8 mouse cellular contexts compared by ENCODE assay signal in the genomic region with DNA sequence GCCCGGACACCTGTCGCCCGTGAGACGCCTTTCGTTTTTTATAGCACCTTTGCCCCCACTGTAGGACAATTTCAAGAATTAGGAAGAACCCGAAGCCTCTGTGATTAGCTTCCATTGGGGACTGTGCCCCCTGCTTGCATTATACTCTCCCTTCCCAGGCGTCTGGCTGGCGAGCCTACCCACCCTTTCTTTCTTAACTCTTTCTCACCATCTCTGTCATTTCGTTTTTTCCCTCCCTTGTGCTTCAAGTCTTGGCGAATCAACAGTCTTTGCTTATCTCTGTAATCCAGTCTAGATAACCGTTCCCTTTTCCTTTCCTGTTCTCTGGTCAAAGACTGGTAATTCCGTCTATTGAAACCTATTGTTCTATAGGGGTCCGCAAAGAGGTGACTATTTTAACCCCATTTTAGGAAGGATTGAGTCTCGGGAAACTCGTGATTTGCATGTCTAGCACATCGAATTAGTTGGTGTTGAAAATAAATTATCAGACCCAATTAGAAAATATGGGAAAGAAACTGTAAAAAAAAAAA. TPM values are rescaled to one million over a fixed set of nuclear protein-coding genes. Genes with fewer than 3 reads are reported as not detected.
A peak's percentile ranks its signal among the peaks of the same experiment; 100 is the strongest.
DNase-seq lines count a peak whose midpoint lies in the region; ATAC-seq and TF ChIP-seq lines count a peak whose summit lies in the region.

No protein-coding gene starts in this region.

- peak; percentile 38; the same call in 1 of the 2 replicates for ATAC-seq in hindbrain, postnatal 0 days
- ATAC-seq in monocyte, adult 5-6 weeks (replicated peaks; ENCODE audit: insufficient number of reproducible peaks, low FRiP score, low TSS enrichment, poor library complexity, severe bottlenecking) = 0 out of 2 replicates have a peak, but pooled peaks have one; percentile 19

- H3K4me1 ChIP-seq in hindbrain, postnatal 0 days (ENCODE audit: insufficient read depth, low read length) = peaks cover 16% of the 10 kb centered on the region; the same call in 1 of the 2 replicates

- peak overlapping the region; percentile 90 for H3K27ac ChIP-seq in left cerebral cortex, adult 2 months
- H3K27ac ChIP-seq in hindbrain, postnatal 0 days = peak overlapping the region; percentile 94

- peak overlapping the region; percentile 91 for H3K4me3 ChIP-seq in left cerebral cortex, adult 2 months
- H3K4me3 ChIP-seq in hindbrain, postnatal 0 days (ENCODE audit: low read length) = peak overlapping the region; percentile 98

- no peaks in the 10 kb centered on the region for H3K27me3 ChIP-seq in hindbrain, postnatal 0 days (ENCODE audit: insufficient read depth, low read length)

- peak overlapping the region; percentile 94 for H3K9ac ChIP-seq in hindbrain, postnatal 0 days (replicated peaks; ENCODE audit: low read length)

- no peaks in the 10 kb centered on the region for H3K9me3 ChIP-seq in hindbrain, postnatal 0 days (ENCODE audit: low read length)

- 1% methylated on average over 16 of the region's 16 CpGs for WGBS in hindbrain, postnatal 0 days

- no peak for TF ChIP-seq CTCF in left cerebral cortex, adult 2 months (IDR thresholded peaks at IDR 0.05)
- no peak for TF ChIP-seq CTCF in hindbrain, postnatal 0 days (IDR thresholded peaks at IDR 0.05; ENCODE audit: low read depth)

- H3K4me2 ChIP-seq in hindbrain, postnatal 0 days (ENCODE audit: low read depth, low read length) = peak overlapping the region; percentile 94

- intact Hi-C loops in left cerebral cortex, adult 2 months (cut with DNase I) = loop anchor here (1.0 to 5.0 kb wide), 2 partner anchors 53 to 1126 kb away; a partner anchor contains a TSS
- intact Hi-C loops in left cerebral cortex, postnatal 10 days (cut with DNase I) = no loop called here
- intact Hi-C loops in gastrocnemius, postnatal 14 days (cut with DNase I; ENCODE audit: low total_unique reads) = no loop called here

- peaks cover 4% of the 10 kb centered on the region; the same call in 1 of the 2 replicates for H3K36me3 ChIP-seq in hindbrain, postnatal 0 days (ENCODE audit: insufficient read depth, low read length)

- DNase-seq in left cerebral cortex, adult 2 months (ENCODE audit: extremely low spot score in 1 of 2, low spot score in 2 of 2) = no peak
- DNase-seq in left cerebral cortex, adult 18-20 months (ENCODE audit: low spot score in 2 of 2) = no peak
- DNase-seq in c-Kit-positive CD71-positive TER-119-positive erythroid progenitor cells, embryonic 14.5 days (ENCODE audit: low spot score) = peak; percentile 33
- peak; percentile 19 for DNase-seq in hindbrain, postnatal 0 days (ENCODE audit: low spot score)
- DNase-seq in thymus, postnatal 4 days = no peak
- DNase-seq in left cerebral cortex, postnatal 10 days (ENCODE audit: extremely low spot score in 1 of 2, low spot score in 2 of 2) = no peak
- DNase-seq in gastrocnemius, postnatal 14 days = no peak

RNA-seq across cellular contexts. Expression of a gene that starts 0.6 kb away (rescaled TPM):
- total RNA-seq in left cerebral cortex, adult 2 months (2021) = 10 to 100 TPM; 47.1 TPM
- 10 to 100 TPM; 44.6 to 45.9 TPM for total RNA-seq in left cerebral cortex, adult 18-20 months (2021)
- total RNA-seq in hindbrain, postnatal 0 days (2014; rRNA removed) = 65.6 and 66.8 TPM in 2 replicates
- polyA plus RNA-seq in hindbrain, postnatal 0 days (2015; fragmentation: Nextera tagmentation; extraction: Ambion mirVana) = 79.7 and 80.3 TPM in 2 replicates
- total RNA-seq in monocyte, adult 5-6 weeks (2017) = 38.3 to 47.0 TPM (median 45.0 TPM) in 3 replicates
- 10 to 100 TPM; 62.1 to 62.4 TPM for total RNA-seq in left cerebral cortex, postnatal 10 days (2021)
- total RNA-seq in gastrocnemius, postnatal 14 days (2021) = 10 to 100 TPM; 13.4 to 14.2 TPM

RNA-seq across cellular contexts. Expression of a gene that starts 0.7 kb away (rescaled TPM):
- 10 to 100 TPM; 22.2 to 23.0 TPM for total RNA-seq in left cerebral cortex, adult 2 months (2021)
- 10 to 100 TPM; 22.5 to 22.8 TPM for total RNA-seq in left cerebral cortex, adult 18-20 months (2021)
- 18.0 and 22.6 TPM in 2 replicates for total RNA-seq in hindbrain, postnatal 0 days (2014; rRNA removed)
- polyA plus RNA-seq in hindbrain, postnatal 0 days (2015; fragmentation: Nextera tagmentation; extraction: Ambion mirVana) = 22.6 and 23.1 TPM in 2 replicates
- 25.2 to 29.2 TPM (median 28.7 TPM) in 3 replicates for total RNA-seq in monocyte, adult 5-6 weeks (2017)
- 10 to 100 TPM; 20.9 to 21.5 TPM for total RNA-seq in left cerebral cortex, postnatal 10 days (2021)
- total RNA-seq in gastrocnemius, postnatal 14 days (2021) = 1 to 10 TPM; 3.6 to 4.5 TPM

RNA-seq across cellular contexts. Expression of a gene that starts 16.2 kb away (rescaled TPM):
- total RNA-seq in left cerebral cortex, adult 2 months (2021) = not detected
- total RNA-seq in left cerebral cortex, adult 18-20 months (2021) = not detected
- not detected in 2 replicates for total RNA-seq in hindbrain, postnatal 0 days (2014; rRNA removed)
- polyA plus RNA-seq in hindbrain, postnatal 0 days (2015; fragmentation: Nextera tagmentation; extraction: Ambion mirVana) = not detected in 2 replicates
- total RNA-seq in monocyte, adult 5-6 weeks (2017) = 1.3 TPM in 1 of 3 replicates, not detected in the others
- not detected for total RNA-seq in left cerebral cortex, postnatal 10 days (2021)
- not detected for total RNA-seq in gastrocnemius, postnatal 14 days (2021)

RNA-seq across cellular contexts. Expression of a gene that starts 53.3 kb away (rescaled TPM):
- 100 to 1,000 TPM; 160 to 170 TPM for total RNA-seq in left cerebral cortex, adult 2 months (2021)
- total RNA-seq in left cerebral cortex, adult 18-20 months (2021) = 100 to 1,000 TPM; 171 to 175 TPM
- total RNA-seq in hindbrain, postnatal 0 days (2014; rRNA removed) = 181 and 252 TPM in 2 replicates
- 476 and 491 TPM in 2 replicates for polyA plus RNA-seq in hindbrain, postnatal 0 days (2015; fragmentation: Nextera tagmentation; extraction: Ambion mirVana)
- total RNA-seq in monocyte, adult 5-6 weeks (2017) = 890 to 909 TPM (median 904 TPM) in 3 replicates
- 100 to 1,000 TPM; 219 to 230 TPM for total RNA-seq in left cerebral cortex, postnatal 10 days (2021)
- total RNA-seq in gastrocnemius, postnatal 14 days (2021) = 100 to 1,000 TPM; 243 to 260 TPM

RNA-seq across cellular contexts. Expression of a gene that starts 57.3 kb away (rescaled TPM):
- total RNA-seq in left cerebral cortex, adult 2 months (2021) = 10 to 100 TPM; 37.4 to 40.7 TPM
- total RNA-seq in left cerebral cortex, adult 18-20 months (2021) = 10 to 100 TPM; 35.4 to 42.3 TPM
- 21.9 and 29.9 TPM in 2 replicates for total RNA-seq in hindbrain, postnatal 0 days (2014; rRNA removed)
- 28.4 and 29.2 TPM in 2 replicates for polyA plus RNA-seq in hindbrain, postnatal 0 days (2015; fragmentation: Nextera tagmentation; extraction: Ambion mirVana)
- 0.19 TPM in 1 of 3 replicates, not detected in the others for total RNA-seq in monocyte, adult 5-6 weeks (2017)
- total RNA-seq in left cerebral cortex, postnatal 10 days (2021) = 10 to 100 TPM; 52.0 to 54.8 TPM
- total RNA-seq in gastrocnemius, postnatal 14 days (2021) = 1 to 10 TPM; 3.8 to 4.6 TPM

Comparison
In these comparisons a context has a peak if more than half of its experiments do, and no peak if none do; other contexts are left out.
1. DNase-seq: peak in c-Kit-positive CD71-positive TER-119-positive erythroid progenitor cells, embryonic 14.5 days (single experiment) and hindbrain, postnatal 0 days (single experiment); none in left cerebral cortex, adult 2 months (0 of 2), left cerebral cortex, adult 18-20 months (0 of 2), thymus, postnatal 4 days (single experiment), left cerebral cortex, postnatal 10 days (0 of 2) and gastrocnemius, postnatal 14 days (single experiment).